Mouse (Mus musculus): ENCODE measurements around the gene Olfr171. TPM values are rescaled to one million over a fixed set of nuclear protein-coding genes. Genes with fewer than 3 reads are reported as not detected.
"Not testable (repeated sequence)": the region's sequence is repeated elsewhere in the genome, so short reads cannot be mapped to it uniquely, and the experiment has no call there.

Olfr171 gene
- not detected in 2 replicates for polyA plus RNA-seq (2016; fragmentation: Nextera tagmentation; extraction: Ambion mirVana)

DNA sequence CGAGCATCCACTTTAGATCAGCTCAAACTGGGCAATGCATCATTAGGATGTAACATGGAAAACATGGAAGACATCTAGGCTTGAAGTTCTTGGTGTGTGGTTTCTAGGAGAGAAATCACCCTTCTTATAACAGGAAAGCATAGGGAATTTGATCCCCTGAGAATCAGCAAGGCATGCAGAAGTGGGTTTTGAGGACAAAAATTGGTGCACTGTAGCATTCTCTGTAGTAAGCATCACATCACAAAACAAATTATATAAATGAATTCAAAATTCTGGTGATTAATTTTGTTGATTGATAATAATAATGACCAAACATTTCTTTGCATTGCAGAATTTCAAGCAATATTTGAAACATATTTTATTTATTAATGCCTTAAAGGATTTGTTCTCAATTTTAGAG, at the start of gene Olfr171:
Gene Olfr171, minus strand, starts transcription at position 101 of the 400 bp plus-strand sequence.
- no peaks in the 10 kb centered on the region for H3K36me3 ChIP-seq
- H3K4me3 ChIP-seq: no peak within 1 kb of the TSS
- H3K9me3 ChIP-seq (replicated peaks): peaks cover 10% of the 10 kb centered on the region
- no peaks in the 10 kb centered on the region for H3K27me3 ChIP-seq (replicated peaks)
- no peak within 1 kb of the TSS for H3K27ac ChIP-seq (ENCODE audit: poor library complexity, severe bottlenecking)
- no peak for ATAC-seq (ENCODE audit: insufficient number of reproducible peaks, low FRiP score)
- H3K9ac ChIP-seq: no peak within 1 kb of the TSS
- no peak within 1 kb of the TSS for H3K4me2 ChIP-seq
- no peaks in the 10 kb centered on the region for H3K4me1 ChIP-seq (replicated peaks)
- whole genome bisulfite sequencing: 86% methylated on average over 1 of the region's 1 CpGs

DNA sequence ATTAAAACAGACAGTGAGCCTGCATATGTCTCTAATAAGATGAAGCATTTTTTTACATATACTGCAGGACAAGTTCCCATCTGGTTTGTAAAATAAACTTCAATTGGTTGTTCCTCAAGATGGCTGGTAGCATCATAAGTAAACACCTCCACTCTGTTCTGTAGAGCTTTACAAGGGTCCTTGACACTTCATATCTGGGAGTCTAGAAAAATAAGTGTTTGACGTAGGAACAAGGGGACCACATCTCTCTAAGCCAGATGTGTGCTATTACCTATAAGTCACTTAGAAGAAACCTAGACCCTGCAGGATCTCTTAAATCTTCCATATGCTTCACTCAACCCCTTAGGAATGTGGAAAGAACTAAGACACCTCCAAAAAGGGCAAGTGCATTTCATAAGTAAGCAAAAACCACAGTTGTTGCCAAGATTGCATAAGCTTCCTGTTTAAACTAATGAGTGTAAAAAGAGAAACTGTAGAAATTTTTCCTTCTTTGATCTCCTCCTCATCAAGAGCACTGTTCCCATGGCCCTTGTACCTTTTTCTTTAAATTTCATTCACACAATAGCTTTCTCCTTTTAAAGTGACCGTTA, 41.1 kb upstream of the Olfr171 start:
- H3K27ac ChIP-seq (ENCODE audit: poor library complexity, severe bottlenecking): no peak overlapping the region
- WGBS: 72% methylated on average over 2 of the region's 2 CpGs
- no peak for ATAC-seq (ENCODE audit: insufficient number of reproducible peaks, low FRiP score)
- H3K4me1 ChIP-seq (replicated peaks): no peaks in the 10 kb centered on the region
- H3K36me3 ChIP-seq: no peaks in the 10 kb centered on the region
- no peaks in the 10 kb centered on the region for H3K27me3 ChIP-seq (replicated peaks)
- H3K9ac ChIP-seq: no peak overlapping the region
- no peak overlapping the region for H3K4me3 ChIP-seq
- H3K9me3 ChIP-seq (replicated peaks): 0 out of 2 replicates have a peak, but pooled peaks cover 3% of the 10 kb centered on the region
- H3K4me2 ChIP-seq: no peak overlapping the region

DNA sequence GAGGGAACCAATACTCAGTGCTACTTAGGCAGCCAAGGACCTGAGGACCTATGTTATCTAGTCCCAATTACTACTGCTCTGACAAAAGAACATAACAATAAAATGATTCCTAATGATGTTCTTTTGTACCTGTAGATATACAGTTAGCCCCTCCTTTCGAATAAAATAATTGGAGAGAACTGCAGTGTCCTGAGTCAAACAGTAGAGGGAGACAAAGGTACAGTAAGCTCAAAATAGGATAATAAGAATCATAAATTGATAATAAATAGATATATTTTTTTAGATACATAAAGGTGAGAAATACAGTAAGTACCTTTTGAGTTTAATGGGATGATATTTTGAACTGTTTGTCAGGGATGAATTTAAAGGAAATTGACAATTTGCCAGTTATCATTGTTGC, 36.6 kb upstream of the Olfr171 start:
- no peak overlapping the region for H3K9ac ChIP-seq
- WGBS: 51% methylated on average over 1 of the region's 1 CpGs

DNA sequence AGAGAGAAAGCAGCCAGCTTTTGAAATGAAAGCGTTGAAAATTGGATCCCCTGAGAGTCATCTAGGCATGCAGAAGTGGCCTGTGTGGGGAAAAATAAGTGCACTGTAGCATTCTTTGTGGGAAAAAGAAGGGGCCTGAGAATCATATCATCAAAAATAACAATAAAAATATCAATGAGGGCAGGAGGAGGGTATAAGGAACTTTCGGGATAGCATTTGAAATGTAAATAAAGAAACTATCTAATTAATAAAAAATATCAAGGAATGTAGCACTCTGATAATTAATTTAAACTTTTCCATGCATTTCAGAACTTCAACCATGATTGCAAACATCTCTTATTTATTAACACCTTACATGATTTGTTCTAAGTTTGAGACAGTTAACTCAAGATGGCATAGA, 17.9 kb downstream of the Olfr171 start, which contains the start of gene Olfr170:
Gene Olfr170, minus strand, starts transcription at position 101 of the 400 bp plus-strand sequence.
- H3K27ac ChIP-seq (ENCODE audit: poor library complexity, severe bottlenecking); H3K4me2 ChIP-seq; ATAC-seq (ENCODE audit: insufficient number of reproducible peaks, low FRiP score); H3K9me3 ChIP-seq (replicated peaks); H3K9ac ChIP-seq; H3K36me3 ChIP-seq; H3K4me3 ChIP-seq; H3K27me3 ChIP-seq (replicated peaks); H3K4me1 ChIP-seq (replicated peaks): not testable (repeated sequence)
- WGBS: 65% methylated on average over 2 of the region's 2 CpGs

More for the DNA sequence above, 36.6 kb upstream of the Olfr171 start:
- H3K4me2 ChIP-seq: no peak overlapping the region
- no peak overlapping the region for H3K4me3 ChIP-seq
- H3K9me3 ChIP-seq (replicated peaks): no peaks in the 10 kb centered on the region
- H3K36me3 ChIP-seq: no peaks in the 10 kb centered on the region
- ATAC-seq (ENCODE audit: insufficient number of reproducible peaks, low FRiP score): no peak
- no peak overlapping the region for H3K27ac ChIP-seq (ENCODE audit: poor library complexity, severe bottlenecking)
- no peaks in the 10 kb centered on the region for H3K4me1 ChIP-seq (replicated peaks)
- H3K27me3 ChIP-seq (replicated peaks): no peaks in the 10 kb centered on the region

DNA sequence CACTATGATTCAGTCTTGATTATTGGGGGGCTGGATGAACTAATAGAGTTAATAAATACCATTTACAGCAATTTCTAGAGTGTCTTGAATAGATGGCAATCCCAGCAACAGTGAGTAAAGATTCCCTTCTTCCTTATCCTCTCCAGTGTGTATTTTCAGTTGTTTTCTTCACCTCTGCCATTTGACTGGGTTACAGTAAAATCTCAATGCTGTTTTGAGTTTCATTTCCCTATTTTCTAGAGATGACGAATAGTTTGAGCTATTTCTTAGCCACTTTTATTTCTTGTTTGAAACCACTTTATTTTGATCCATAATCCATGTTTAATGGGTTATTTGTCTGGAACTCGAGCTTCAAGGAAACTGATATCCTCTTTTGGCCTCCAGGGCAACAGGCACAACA, 26.6 kb downstream of the Olfr171 start:
- WGBS: 52% methylated on average over 2 of the region's 2 CpGs
- Histone ChIP-seq H3K4me1 (replicated peaks) (no peaks in the 10 kb centered on the region), H3K4me3 (no peak overlapping the region), H3K9ac (no peak overlapping the region), H3K36me3 (no peaks in the 10 kb centered on the region), H3K27ac (ENCODE audit: poor library complexity, severe bottlenecking) (no peak overlapping the region), H3K9me3 (replicated peaks) (peaks cover 6% of the 10 kb centered on the region; the same call in 1 of the 2 replicates), H3K4me2 (no peak overlapping the region), H3K27me3 (replicated peaks) (no peaks in the 10 kb centered on the region)
- ATAC-seq (ENCODE audit: insufficient number of reproducible peaks, low FRiP score): no peak

Other genes starting within 250 kb of the Olfr171 start
- gene Olfr165, start 206.8 kb downstream of the Olfr171 start, polyA plus RNA-seq (2016; fragmentation: Nextera tagmentation; extraction: Ambion mirVana): not detected in 2 replicates
- not detected in 2 replicates for gene Olfr166, start 146.2 kb downstream of the Olfr171 start, polyA plus RNA-seq (2016; fragmentation: Nextera tagmentation; extraction: Ambion mirVana)
- gene Olfr167, start 107.7 kb downstream of the Olfr171 start, polyA plus RNA-seq (2016; fragmentation: Nextera tagmentation; extraction: Ambion mirVana): not detected in 2 replicates
- gene Olfr168, start 94.4 kb downstream of the Olfr171 start, polyA plus RNA-seq (2016; fragmentation: Nextera tagmentation; extraction: Ambion mirVana): not detected in 2 replicates
- gene Olfr169, start 58.1 kb downstream of the Olfr171 start, polyA plus RNA-seq (2016; fragmentation: Nextera tagmentation; extraction: Ambion mirVana): not detected in 2 replicates
- gene Olfr170, start 18.0 kb downstream of the Olfr171 start, polyA plus RNA-seq (2016; fragmentation: Nextera tagmentation; extraction: Ambion mirVana): not detected in 2 replicates
- 0.05 TPM in 1 of 2 replicates, not detected in the other for gene Lamp3, start 76.5 kb upstream of the Olfr171 start, polyA plus RNA-seq (2016; fragmentation: Nextera tagmentation; extraction: Ambion mirVana)
- 21.5 and 21.8 TPM in 2 replicates for gene B3gnt5, start 130.3 kb upstream of the Olfr171 start, polyA plus RNA-seq (2016; fragmentation: Nextera tagmentation; extraction: Ambion mirVana)

Measured in heart, embryonic 12.5 days (tissue).